Mouse (Mus musculus) hindbrain, embryonic 16.5 days (tissue): Measurements from ENCODE around the gene Vmn1r137. TPM values are rescaled to one million over a fixed set of nuclear protein-coding genes. Genes with fewer than 3 reads are reported as not detected.
"Not testable (repeated sequence)": the region's sequence is repeated elsewhere in the genome, so short reads cannot be mapped to it uniquely, and the experiment has no call there.

ENCODE experiments used
- ATAC-seq: fragments of 200-750 bp; cut with Nextera tagmentation; 2 replicates; pipeline ENCODE4 v1.8.0; 2017; ENCODE audit warnings: moderate TSS enrichment, moderate library complexity
- H3K27ac ChIP-seq: fragments of 300-500 bp; sonication (generic); 2 replicates; pipeline ENCODE4 v1.5.1; 2014; ENCODE audit warnings: low read depth, mild to moderate bottlenecking, control low read depth, low read length, moderate library complexity
- H3K27me3 ChIP-seq: fragments of 300-500 bp; sonication (generic); replicated peaks from 2 replicates; pipeline ENCODE4 v1.6.1; 2014; ENCODE audit warnings: low read length; ENCODE audit not compliant: control insufficient read depth, insufficient read depth
- H3K36me3 ChIP-seq: fragments of 300-500 bp; sonication (generic); 2 replicates; pipeline ENCODE4 v1.6.1; 2014; ENCODE audit warnings: mild to moderate bottlenecking, low read length, moderate library complexity, mixed read lengths; ENCODE audit not compliant: control insufficient read depth, insufficient read depth
- H3K4me1 ChIP-seq: fragments of 300-500 bp; sonication (generic); 2 replicates; pipeline ENCODE4 v1.6.1; 2014; ENCODE audit warnings: low read depth, low read length; ENCODE audit not compliant: control insufficient read depth, insufficient read depth
- H3K4me2 ChIP-seq: fragments of 300-500 bp; sonication (generic); 2 replicates; pipeline ENCODE4 v1.6.1; 2014; ENCODE audit warnings: mild to moderate bottlenecking, low read length, control low read depth, moderate library complexity
- H3K4me3 ChIP-seq: fragments of 300-500 bp; sonication (generic); 2 replicates; pipeline ENCODE4 v1.5.1; 2014; ENCODE audit warnings: mild to moderate bottlenecking, low read length, control low read depth, moderate library complexity
- H3K9ac ChIP-seq: fragments of 300-500 bp; sonication (generic); 2 replicates; pipeline ENCODE4 v1.6.1; 2014; ENCODE audit warnings: low read depth, mild to moderate bottlenecking, control low read depth, low read length, moderate library complexity
- H3K9me3 ChIP-seq: fragments of 300-500 bp; sonication (generic); 2 replicates; pipeline ENCODE4 v1.6.1; 2014; ENCODE audit warnings: mild to moderate bottlenecking, low read length, moderate library complexity; ENCODE audit not compliant: control insufficient read depth
- WGBS: fragments of 180-500 bp; shearing (Covaris S2); extraction: QIAGEN DNeasy Blood & Tissue Kit; methylation state at CpG from one replicate; pipeline ENCODE4 v1.1.7; 2014; 5-methylcytosine and 5-hydroxymethylcytosine counted together
- polyA plus RNA-seq: library from polyadenylated mRNA; unstranded; fragments of >200 nt; fragmentation: Nextera tagmentation; extraction: Ambion mirVana; gene quantifications from 2 replicates; pipeline ENCODE4 v1.2.1, GENCODE M21; 2015

The Vmn1r137 gene
- not detected in 2 replicates for polyA plus RNA-seq

GRCm38 (mm10) chr7:21994287-21994686, at the start of gene Vmn1r137:
Gene Vmn1r137, plus strand, starts transcription at chr7:21994587.
- H3K4me3 ChIP-seq, H3K27ac ChIP-seq, H3K27me3 ChIP-seq, H3K4me2 ChIP-seq, H3K4me1 ChIP-seq, ATAC-seq, H3K9me3 ChIP-seq, H3K36me3 ChIP-seq, H3K9ac ChIP-seq: not testable (repeated sequence)
- no CpG with 5 or more reads among the region's 3 CpGs for WGBS

GRCm38 (mm10) chr7:22028797-22029196, 34.4 kb downstream of the Vmn1r137 start, which contains the start of gene Vmn1r138:
Gene Vmn1r138, minus strand, starts transcription at chr7:22028897.
- not testable (repeated sequence) for H3K4me3 ChIP-seq

More at GRCm38 (mm10) chr7:22028797-22029196, 34.4 kb downstream of the Vmn1r137 start, which contains the start of gene Vmn1r138:
- H3K9ac ChIP-seq, H3K4me1 ChIP-seq, H3K9me3 ChIP-seq, ATAC-seq, H3K4me2 ChIP-seq, H3K27me3 ChIP-seq, H3K36me3 ChIP-seq, H3K27ac ChIP-seq: not testable (repeated sequence)
- WGBS = no CpG with 5 or more reads among the region's 2 CpGs

Other genes with a start within 250 kb of the Vmn1r137 start
- gene Gm4175, start 233.1 kb upstream of the Vmn1r137 start, polyA plus RNA-seq = not detected in 2 replicates
- not detected in 2 replicates for gene Gm4177, start 197.9 kb upstream of the Vmn1r137 start, polyA plus RNA-seq
- gene Vmn1r135, start 162.2 kb upstream of the Vmn1r137 start, polyA plus RNA-seq = not detected in 2 replicates
- gene Gm5725, start 150.3 kb upstream of the Vmn1r137 start, polyA plus RNA-seq = not detected in 2 replicates
- not detected in 2 replicates for gene Gm5891, start 73.3 kb upstream of the Vmn1r137 start, polyA plus RNA-seq
- gene Vmn1r138, start 34.3 kb downstream of the Vmn1r137 start, polyA plus RNA-seq = not detected in 2 replicates
- gene Gm6176, start 61.7 kb downstream of the Vmn1r137 start, polyA plus RNA-seq = not detected in 2 replicates
- not detected in 2 replicates for gene Vmn1r139, start 74.5 kb downstream of the Vmn1r137 start, polyA plus RNA-seq
- gene Gm16451, start 123.7 kb downstream of the Vmn1r137 start, polyA plus RNA-seq = not detected in 2 replicates
- not detected in 2 replicates for gene Gm10666, start 140.2 kb downstream of the Vmn1r137 start, polyA plus RNA-seq
- not detected in 2 replicates for gene Vmn1r142, start 169.4 kb downstream of the Vmn1r137 start, polyA plus RNA-seq
- not detected in 2 replicates for gene Vmn1r143, start 194.8 kb downstream of the Vmn1r137 start, polyA plus RNA-seq
- not detected in 2 replicates for gene Gm8653, start 206.7 kb downstream of the Vmn1r137 start, polyA plus RNA-seq
- gene Gm8453, start 234.9 kb downstream of the Vmn1r137 start, polyA plus RNA-seq = not detected in 2 replicates